Mouse (Mus musculus) limb, embryonic 12.5 days (tissue): Measurements from ENCODE around the gene Sox9. TPM values are rescaled to one million over a fixed set of nuclear protein-coding genes. Genes with fewer than 3 reads are reported as not detected.
A peak's percentile ranks its signal among the peaks of the same experiment; 100 is the strongest.

ENCODE experiments used
- ATAC-seq: fragments of 200-750 bp; cut with Nextera tagmentation; 2 replicates; pipeline ENCODE4 v1.8.0; 2017; ENCODE audit warnings: low read depth, moderate TSS enrichment; ENCODE audit not compliant: insufficient number of reproducible peaks, insufficient read depth, low FRiP score, low TSS enrichment
- H3K27ac ChIP-seq: fragments of 300-500 bp; sonication (generic); 2 replicates; pipeline ENCODE4 v1.5.1; 2016; ENCODE audit warnings: mild to moderate bottlenecking, moderate library complexity
- H3K27me3 ChIP-seq: fragments of 300-500 bp; sonication (generic); 2 replicates; pipeline ENCODE4 v1.6.1; 2016; ENCODE audit warnings: mild to moderate bottlenecking, moderate library complexity
- H3K36me3 ChIP-seq: fragments of 300-500 bp; sonication (generic); 2 replicates; pipeline ENCODE4 v1.6.1; 2016; ENCODE audit warnings: mild to moderate bottlenecking, moderate library complexity
- H3K4me1 ChIP-seq: fragments of 300-500 bp; sonication (generic); replicated peaks from 2 replicates; pipeline ENCODE4 v1.6.1; 2016
- H3K4me2 ChIP-seq: fragments of 300-500 bp; sonication (generic); 2 replicates; pipeline ENCODE4 v1.6.1; 2016; ENCODE audit warnings: mild to moderate bottlenecking, moderate library complexity
- H3K4me3 ChIP-seq: fragments of 300-500 bp; sonication (generic); replicated peaks from 2 replicates; pipeline ENCODE4 v1.5.1; 2016; ENCODE audit warnings: mild to moderate bottlenecking
- H3K9ac ChIP-seq: fragments of 300-500 bp; sonication (generic); replicated peaks from 2 replicates; pipeline ENCODE4 v1.6.1; 2016; ENCODE audit warnings: mild to moderate bottlenecking, moderate library complexity
- H3K9me3 ChIP-seq: fragments of 300-500 bp; sonication (generic); 2 replicates; pipeline ENCODE4 v1.6.1; 2016; ENCODE audit warnings: mild to moderate bottlenecking, moderate library complexity
- WGBS: fragments of 180-500 bp; shearing (Covaris S2); methylation state at CpG from one replicate; pipeline ENCODE4 v1.1.7; 2016; 5-methylcytosine and 5-hydroxymethylcytosine counted together
- polyA plus RNA-seq: library from polyadenylated mRNA; unstranded; fragments of >200 nt; fragmentation: Nextera tagmentation; extraction: Ambion mirVana; gene quantifications from 2 replicates; pipeline ENCODE4 v1.2.1, GENCODE M21; 2016

Sox9 gene
- polyA plus RNA-seq, 1 experiment from 2014 or later: 245 TPM

GRCm38 (mm10) chr11:112801189-112801818 lies 19.3 kb downstream of the Sox9 start:
- Histone ChIP-seq H3K4me2 (no peak overlapping the region), H3K4me3 (no peak overlapping the region), H3K4me1 (peaks cover 12% of the 10 kb centered on the region; the same call in 1 of the 2 replicates), H3K27me3 (peaks cover 3% of the 10 kb centered on the region; the same call in 1 of the 2 replicates), H3K9me3 (no peaks in the 10 kb centered on the region), H3K36me3 (no peaks in the 10 kb centered on the region), H3K27ac (no peak overlapping the region), H3K9ac (no peak overlapping the region)
- WGBS: 42% methylated on average over 4 of the region's 4 CpGs
- no peak for ATAC-seq

DNA sequence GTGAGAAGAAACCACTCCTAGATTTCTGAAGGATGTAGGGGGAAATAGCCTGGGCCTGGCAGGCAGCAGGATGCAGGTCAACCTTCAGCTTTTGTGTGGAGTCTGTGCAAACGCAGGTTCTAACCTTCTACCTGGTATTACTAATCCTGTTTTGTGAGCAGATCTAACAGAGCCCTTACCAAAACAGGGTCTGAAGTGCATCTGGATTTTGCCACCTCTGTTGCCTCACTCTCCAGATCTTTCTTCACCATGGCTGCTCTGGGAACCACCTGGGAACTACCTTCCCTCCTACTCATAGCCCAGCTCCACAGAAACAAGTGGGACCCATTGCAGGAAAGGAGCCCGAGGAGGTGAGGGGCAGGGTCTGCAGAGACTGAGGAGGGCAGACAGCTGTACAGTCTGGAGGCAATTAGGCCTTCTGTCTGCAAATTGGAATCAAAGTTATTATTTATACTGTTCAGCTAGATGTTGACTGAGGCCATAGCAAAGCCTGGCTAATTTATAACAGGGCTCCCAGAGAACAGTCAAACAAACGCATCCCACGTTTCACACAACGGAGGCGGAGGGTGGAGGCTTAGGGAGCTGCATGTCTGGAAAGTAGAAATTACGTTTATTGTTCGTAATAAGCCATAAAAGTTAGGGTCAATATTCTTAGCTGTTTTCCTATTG lies 25.9 kb downstream of the Sox9 start:
- no peaks in the 10 kb centered on the region for H3K36me3 ChIP-seq
- H3K9ac ChIP-seq: no peak overlapping the region
- WGBS: 32% methylated on average over 8 of the region's 8 CpGs
- H3K9me3 ChIP-seq: no peaks in the 10 kb centered on the region
- no peak overlapping the region for H3K4me3 ChIP-seq
- no peak for ATAC-seq
- H3K4me1 ChIP-seq: peaks cover 28% of the 10 kb centered on the region
- H3K27ac ChIP-seq: peak overlapping the region; percentile 25; the same call in 1 of the 2 replicates
- no peak overlapping the region for H3K4me2 ChIP-seq
- peaks cover 14% of the 10 kb centered on the region for H3K27me3 ChIP-seq

GRCm38 (mm10) chr11:112810447-112811151 lies 28.6 kb downstream of the Sox9 start:
- Histone ChIP-seq H3K4me2 (peak overlapping the region; percentile 62), H3K27me3 (peaks cover 11% of the 10 kb centered on the region; the same call in 1 of the 2 replicates), H3K27ac (no peak overlapping the region), H3K36me3 (no peaks in the 10 kb centered on the region), H3K4me1 (peaks cover 28% of the 10 kb centered on the region), H3K9me3 (no peaks in the 10 kb centered on the region), H3K4me3 (peak overlapping the region; percentile 29), H3K9ac (no peak overlapping the region)
- 2% methylated on average over 17 of the region's 17 CpGs for WGBS
- ATAC-seq: no peak

- peak overlapping the region; percentile 29 for H3K4me3 ChIP-seq
- H3K36me3 ChIP-seq: no peaks in the 10 kb centered on the region
- H3K9me3 ChIP-seq: no peaks in the 10 kb centered on the region
- H3K27ac ChIP-seq: no peak overlapping the region
- peaks cover 28% of the 10 kb centered on the region for H3K4me1 ChIP-seq
- peak overlapping the region; percentile 62 for H3K4me2 ChIP-seq
- 6% methylated on average over 19 of the region's 19 CpGs for WGBS
- H3K9ac ChIP-seq: no peak overlapping the region
- ATAC-seq: no peak
- H3K27me3 ChIP-seq: peaks cover 11% of the 10 kb centered on the region; the same call in 1 of the 2 replicates
These were observed 29.3 kb downstream of the Sox9 start for GRCm38 (mm10) chr11:112811152-112811871.

DNA sequence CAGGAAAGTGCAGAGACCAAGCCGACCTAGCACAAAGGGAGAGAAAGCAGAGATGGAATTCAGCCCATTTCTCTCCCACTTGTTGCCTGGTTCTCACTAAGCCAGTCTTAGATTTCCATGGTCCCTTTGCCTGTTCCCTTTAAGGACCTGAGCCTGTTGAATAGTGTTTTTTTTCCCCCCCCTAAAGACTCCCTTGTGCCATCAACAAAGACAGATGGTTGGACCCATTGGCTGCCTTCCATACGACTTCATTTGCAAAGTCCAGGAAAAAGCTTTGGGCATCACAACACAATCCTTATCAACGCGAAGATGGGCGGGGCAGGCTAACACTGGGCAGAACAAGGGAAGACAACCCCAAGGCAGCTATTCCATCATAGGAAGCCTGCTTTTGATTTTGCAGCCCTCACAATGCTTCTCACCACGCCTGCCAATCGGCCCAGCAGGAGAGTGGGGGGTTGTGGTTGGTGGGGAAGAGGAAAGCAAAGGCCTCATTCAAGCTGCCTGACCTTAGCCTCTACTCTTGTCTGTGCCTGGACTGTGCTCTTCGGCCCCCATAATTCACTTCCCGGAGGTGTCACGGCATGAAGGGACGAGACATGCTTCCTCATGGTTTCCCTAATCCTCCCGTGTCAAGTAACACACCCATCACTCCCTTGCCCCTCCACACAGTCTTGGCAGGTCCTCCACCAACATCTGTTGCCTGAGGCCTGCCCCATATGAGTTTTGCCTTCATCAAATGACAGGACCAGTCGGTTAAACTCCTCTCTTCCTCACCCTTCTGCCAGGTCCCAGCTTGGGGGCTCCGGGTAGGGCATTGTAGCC lies 36.0 kb downstream of the Sox9 start:
- Histone ChIP-seq H3K4me3 (no peak overlapping the region), H3K9me3 (no peaks in the 10 kb centered on the region), H3K27ac (no peak overlapping the region), H3K4me1 (peaks cover 9% of the 10 kb centered on the region), H3K27me3 (0 out of 2 replicates have a peak, but pooled peaks cover 2% of the 10 kb centered on the region), H3K4me2 (no peak overlapping the region), H3K36me3 (no peaks in the 10 kb centered on the region), H3K9ac (no peak overlapping the region)
- 47% methylated on average over 14 of the region's 14 CpGs for WGBS
- no peak for ATAC-seq

DNA sequence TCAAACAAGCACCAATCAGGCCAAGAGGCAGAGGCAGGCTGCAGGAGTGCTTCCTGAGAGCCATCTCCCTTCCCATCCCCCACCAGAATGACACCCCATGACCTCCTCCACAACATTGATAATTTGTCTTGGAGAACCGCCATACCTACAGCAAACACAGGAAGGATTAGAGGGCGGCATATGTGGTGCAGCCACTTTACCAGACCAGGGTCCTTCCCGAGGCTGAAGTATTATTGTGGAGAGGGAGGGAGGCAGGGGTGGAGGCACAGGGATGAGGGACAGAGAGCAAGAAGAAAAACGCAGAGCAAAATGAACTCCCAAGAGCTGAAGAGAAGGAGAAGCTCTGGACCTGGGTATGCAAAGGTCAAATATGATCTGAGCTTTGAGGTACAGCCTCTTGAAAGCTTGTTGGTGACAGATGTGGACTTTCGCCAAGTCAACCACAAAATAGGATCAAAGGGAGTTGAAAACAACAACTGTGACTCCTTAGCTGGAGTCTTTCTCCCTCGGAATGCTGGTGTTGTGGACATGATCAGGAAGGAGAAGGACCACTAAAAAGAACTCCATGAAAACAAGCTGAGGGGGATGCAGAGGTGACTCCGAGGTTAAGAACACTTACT lies 36.7 kb downstream of the Sox9 start:
- no peak overlapping the region for H3K4me2 ChIP-seq
- H3K36me3 ChIP-seq: no peaks in the 10 kb centered on the region
- H3K27me3 ChIP-seq: 0 out of 2 replicates have a peak, but pooled peaks cover 2% of the 10 kb centered on the region
- no peak overlapping the region for H3K9ac ChIP-seq
- H3K4me1 ChIP-seq: peaks cover 9% of the 10 kb centered on the region
- H3K27ac ChIP-seq: no peak overlapping the region
- no peak for ATAC-seq
- H3K9me3 ChIP-seq: no peaks in the 10 kb centered on the region
- H3K4me3 ChIP-seq: no peak overlapping the region
- WGBS: 50% methylated on average over 7 of the region's 7 CpGs

- H3K9me3 ChIP-seq: no peaks in the 10 kb centered on the region
- no peaks in the 10 kb centered on the region for H3K36me3 ChIP-seq
- no peak overlapping the region for H3K27ac ChIP-seq
- H3K4me2 ChIP-seq: no peak overlapping the region
- ATAC-seq: no peak
- 59% methylated on average over 2 of the region's 2 CpGs for WGBS
- H3K27me3 ChIP-seq: 0 out of 2 replicates have a peak, but pooled peaks cover 2% of the 10 kb centered on the region
- H3K4me1 ChIP-seq: peaks cover 9% of the 10 kb centered on the region
- H3K9ac ChIP-seq: no peak overlapping the region
- no peak overlapping the region for H3K4me3 ChIP-seq
These were observed 39.5 kb downstream of the Sox9 start for GRCm38 (mm10) chr11:112821536-112821935.

DNA sequence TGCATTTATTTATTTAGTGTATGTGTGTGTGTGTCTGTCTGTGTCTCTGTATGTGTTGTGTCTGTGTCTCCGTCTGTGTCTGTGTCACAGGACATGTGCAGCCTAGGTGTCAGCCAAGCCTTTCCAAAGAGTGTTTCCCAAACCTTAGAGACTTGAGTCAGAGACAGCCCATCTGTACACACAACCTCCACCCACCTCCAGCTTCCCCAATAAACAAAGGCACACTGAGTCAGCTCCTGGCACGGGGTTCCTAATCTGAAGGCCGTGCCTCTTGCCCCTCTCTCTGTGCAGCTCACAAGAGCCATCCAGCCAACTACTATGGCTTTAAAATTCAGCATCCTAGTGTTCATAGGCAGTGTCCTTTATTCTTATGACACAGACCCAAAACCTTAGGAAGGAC lies 42.1 kb downstream of the Sox9 start:
- Histone ChIP-seq H3K9me3 (no peaks in the 10 kb centered on the region), H3K4me2 (no peak overlapping the region), H3K4me1 (peaks cover 7% of the 10 kb centered on the region; the same call in 1 of the 2 replicates), H3K9ac (no peak overlapping the region), H3K4me3 (no peak overlapping the region), H3K27ac (no peak overlapping the region), H3K36me3 (no peaks in the 10 kb centered on the region), H3K27me3 (no peaks in the 10 kb centered on the region)
- 53% methylated on average over 3 of the region's 3 CpGs for WGBS
- ATAC-seq: no peak

DNA sequence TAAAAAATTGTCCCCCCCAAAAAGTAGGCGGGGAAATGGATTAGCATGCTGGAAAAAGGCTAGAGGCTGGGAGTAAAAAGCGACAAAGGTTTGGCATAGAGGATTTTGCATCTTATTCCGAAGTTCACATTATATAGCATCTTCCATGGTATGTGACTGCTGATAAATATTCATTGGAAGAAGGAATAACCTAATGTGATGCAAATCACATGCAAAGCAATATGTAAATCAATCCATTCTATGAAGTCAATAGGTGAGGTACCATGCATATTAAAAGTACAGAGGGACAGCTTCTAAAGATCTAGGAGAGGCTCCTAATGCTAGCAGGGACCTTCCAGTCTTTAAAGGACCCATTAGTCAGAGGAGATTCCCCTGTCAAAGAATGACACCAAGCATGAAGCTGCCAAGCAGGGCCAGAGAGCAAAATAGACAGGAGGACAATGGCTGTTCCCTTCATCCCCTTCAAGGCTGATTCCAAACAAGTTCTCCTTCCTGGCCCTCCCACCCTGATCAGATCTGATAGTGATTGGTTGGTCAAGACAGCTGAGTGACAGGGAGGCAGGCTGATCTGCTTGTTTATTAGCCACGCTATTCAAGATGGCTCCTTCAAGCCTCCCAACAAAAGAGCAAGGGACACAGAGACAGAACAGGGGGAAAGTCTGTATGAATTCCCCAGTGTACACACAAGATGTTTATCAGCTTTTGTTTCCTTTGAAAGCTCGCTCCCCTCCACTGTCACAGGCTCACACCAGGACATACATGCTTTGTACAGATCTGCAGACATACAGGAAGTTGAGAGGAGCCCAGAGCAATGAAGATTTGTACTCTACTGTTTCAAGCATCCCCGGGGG lies 44.4 kb downstream of the Sox9 start:
- Histone ChIP-seq H3K9ac (no peak overlapping the region), H3K4me2 (no peak overlapping the region), H3K27ac (no peak overlapping the region), H3K27me3 (no peaks in the 10 kb centered on the region), H3K36me3 (no peaks in the 10 kb centered on the region), H3K9me3 (no peaks in the 10 kb centered on the region), H3K4me1 (peaks cover 7% of the 10 kb centered on the region; the same call in 1 of the 2 replicates), H3K4me3 (no peak overlapping the region)
- ATAC-seq: no peak
- WGBS: 68% methylated on average over 6 of the region's 6 CpGs
